Mouse (Mus musculus) G1E-ER4 (cell line): ENCODE results near the gene Clca3a1. TPM values are rescaled to one million over a fixed set of nuclear protein-coding genes. Genes with fewer than 3 reads are reported as not detected.

Source experiments
- GATA1 ChIP-seq: IDR thresholded peaks from one replicate; pipeline ENCODE4 v1.8.0; 2012; ENCODE audit warnings: low read length, inconsistent platforms
- polyA plus RNA-seq: library from polyadenylated mRNA; stranded (reverse); fragments of >175 nt; gene quantifications from 2 replicates; pipeline ENCODE4 v1.2.3, GENCODE M21; 2012

Clca3a1 gene
- 0.29 and 0.32 TPM in 2 replicates for polyA plus RNA-seq

- TF ChIP-seq GATA1: peak; percentile 78
These were observed at the start of gene Clca3a1 for GRCm38 (mm10) chr3:144760592-144761309. Gene Clca3a1, minus strand, starts transcription at chr3:144760977.

- peak; percentile 25 for TF ChIP-seq GATA1
These were observed 47.6 kb upstream of the Clca3a1 start for GRCm38 (mm10) chr3:144808153-144808925.

GRCm38 (mm10) chr3:144801861-144802260 is 41.1 kb upstream of the Clca3a1 start:
- no peak for TF ChIP-seq GATA1

- TF ChIP-seq GATA1: no peak
These were observed 24.7 kb upstream of the Clca3a1 start for GRCm38 (mm10) chr3:144785181-144786148.

- no peak for TF ChIP-seq GATA1
These were observed 4.4 kb upstream of the Clca3a1 start for GRCm38 (mm10) chr3:144765161-144765560.

GRCm38 (mm10) chr3:144761454-144761853 is 677 bp upstream of the Clca3a1 start:
- TF ChIP-seq GATA1: no peak

GRCm38 (mm10) chr3:144759719-144760118 is 1.1 kb downstream of the Clca3a1 start:
- TF ChIP-seq GATA1: no peak

- no peak for TF ChIP-seq GATA1
These were observed 7.7 kb downstream of the Clca3a1 start for GRCm38 (mm10) chr3:144753120-144753519.

- TF ChIP-seq GATA1: peak; percentile 47
These were observed 11.5 kb downstream of the Clca3a1 start for GRCm38 (mm10) chr3:144749062-144749963.

- TF ChIP-seq GATA1: no peak
These were observed 23.9 kb downstream of the Clca3a1 start for GRCm38 (mm10) chr3:144736831-144737230.

GRCm38 (mm10) chr3:144723455-144723854 is 37.3 kb downstream of the Clca3a1 start:
- no peak for TF ChIP-seq GATA1

GRCm38 (mm10) chr3:144721860-144722256 is 38.9 kb downstream of the Clca3a1 start:
- TF ChIP-seq GATA1: no peak

- peak; percentile 9 for TF ChIP-seq GATA1
These were observed 39.5 kb downstream of the Clca3a1 start for GRCm38 (mm10) chr3:144721077-144721859.
